Mouse (Mus musculus) testis, postnatal 14 days (tissue): ENCODE measurements around the gene Lrguk.

ENCODE experiments used
- DNase-seq: peaks from one replicate; pipeline ENCODE4 v3.0.0; 2021; ENCODE audit warnings: low spot score

Gene Lrguk

GRCm38 (mm10) chr6:34176111-34176863, 147.0 kb downstream of the Lrguk start:
- no peak for DNase-seq

DNA sequence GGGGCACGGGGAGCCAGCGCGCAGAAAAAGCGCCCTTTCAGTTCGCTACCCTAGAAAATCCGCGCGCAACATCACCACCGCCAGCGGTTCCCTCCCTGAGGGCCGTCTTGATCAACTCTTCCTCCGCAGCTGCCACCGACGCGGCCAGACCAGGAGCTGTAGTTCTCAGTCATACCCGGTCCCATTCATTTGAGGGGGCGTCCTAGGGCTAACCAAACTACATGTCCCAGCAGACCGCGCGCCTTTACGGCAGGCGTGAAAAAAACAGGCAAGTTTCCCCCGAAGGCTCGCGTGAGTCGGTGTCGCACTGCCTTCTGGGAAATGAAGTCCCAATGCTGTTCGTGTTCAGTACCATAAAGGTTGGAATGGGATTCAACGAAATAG, 147.6 kb downstream of the Lrguk start, which contains the start of gene Slc35b4:
TSS of gene Slc35b4 (minus strand) at position 248 of the 384 bp plus-strand sequence.
- DNase-seq, result peak; percentile 95

- no peak for DNase-seq
Measured at GRCm38 (mm10) chr6:34179007-34179406, 149.8 kb downstream of the Lrguk start.

GRCm38 (mm10) chr6:34179911-34180310, 150.7 kb downstream of the Lrguk start:
- no peak for DNase-seq

GRCm38 (mm10) chr6:34181961-34182360, 152.7 kb downstream of the Lrguk start:
- no peak for DNase-seq

- DNase-seq, result no peak
Measured at GRCm38 (mm10) chr6:34183326-34183725, 154.1 kb downstream of the Lrguk start.
